Mouse (Mus musculus) embryonic facial prominence, embryonic 14.5 days (tissue): ENCODE data around the gene Map3k9. TPM values are rescaled to one million over a fixed set of nuclear protein-coding genes. Genes with fewer than 3 reads are reported as not detected.

Experiments used
- ATAC-seq: fragments of 200-750 bp; cut with Nextera tagmentation; 2 replicates; pipeline ENCODE4 v1.8.0; 2017; ENCODE audit warnings: low read depth, moderate number of reproducible peaks, moderate TSS enrichment
- DNase-seq: peaks from one replicate; pipeline ENCODE4 v3.0.0-alpha.2; 2015; ENCODE audit warnings: low spot score
- H3K27ac ChIP-seq: fragments of 300-500 bp; sonication (generic); replicated peaks from 2 replicates; pipeline ENCODE4 v1.5.1; 2014; ENCODE audit warnings: low read depth, mild to moderate bottlenecking, low read length, moderate library complexity
- H3K27me3 ChIP-seq: fragments of 300-500 bp; sonication (generic); replicated peaks from 2 replicates; pipeline ENCODE4 v1.6.1; 2014; ENCODE audit warnings: low read length; ENCODE audit not compliant: control insufficient read depth, insufficient read depth
- H3K36me3 ChIP-seq: fragments of 300-500 bp; sonication (generic); 2 replicates; pipeline ENCODE4 v1.6.1; 2014; ENCODE audit warnings: low read length, mixed read lengths; ENCODE audit not compliant: control insufficient read depth, insufficient read depth
- H3K4me1 ChIP-seq: fragments of 300-500 bp; sonication (generic); 2 replicates; pipeline ENCODE4 v1.6.1; 2014; ENCODE audit warnings: antibody characterized with exemption, low read length; ENCODE audit not compliant: control insufficient read depth, insufficient read depth
- H3K4me2 ChIP-seq: fragments of 300-500 bp; sonication (generic); 2 replicates; pipeline ENCODE4 v1.6.1; 2014; ENCODE audit warnings: low read depth, mild to moderate bottlenecking, low read length, moderate library complexity, mixed read lengths
- H3K4me3 ChIP-seq: fragments of 300-500 bp; sonication (generic); 2 replicates; pipeline ENCODE4 v1.5.1; 2014; ENCODE audit warnings: low read depth, mild to moderate bottlenecking, low read length
- H3K9ac ChIP-seq: fragments of 300-500 bp; sonication (generic); 2 replicates; pipeline ENCODE4 v1.6.1; 2014; ENCODE audit warnings: low read depth, mild to moderate bottlenecking, low read length, moderate library complexity, mixed read lengths
- H3K9me3 ChIP-seq: fragments of 300-500 bp; sonication (generic); 2 replicates; pipeline ENCODE4 v1.6.1; 2016; ENCODE audit warnings: low read length; ENCODE audit not compliant: control insufficient read depth
- WGBS: fragments of 180-500 bp; shearing (Covaris S2); extraction: QIAGEN DNeasy Blood & Tissue Kit; methylation state at CpG from one replicate; pipeline ENCODE4 v1.1.7; 2014; 5-methylcytosine and 5-hydroxymethylcytosine counted together
- polyA plus RNA-seq: library from polyadenylated mRNA; unstranded; fragments of >200 nt; fragmentation: Nextera tagmentation; extraction: Ambion mirVana; gene quantifications from 2 replicates; pipeline ENCODE4 v1.2.1, GENCODE M21; 2014

The Map3k9 gene
- polyA plus RNA-seq, 1 experiment from 2014 or later: 1.5 TPM

DNA sequence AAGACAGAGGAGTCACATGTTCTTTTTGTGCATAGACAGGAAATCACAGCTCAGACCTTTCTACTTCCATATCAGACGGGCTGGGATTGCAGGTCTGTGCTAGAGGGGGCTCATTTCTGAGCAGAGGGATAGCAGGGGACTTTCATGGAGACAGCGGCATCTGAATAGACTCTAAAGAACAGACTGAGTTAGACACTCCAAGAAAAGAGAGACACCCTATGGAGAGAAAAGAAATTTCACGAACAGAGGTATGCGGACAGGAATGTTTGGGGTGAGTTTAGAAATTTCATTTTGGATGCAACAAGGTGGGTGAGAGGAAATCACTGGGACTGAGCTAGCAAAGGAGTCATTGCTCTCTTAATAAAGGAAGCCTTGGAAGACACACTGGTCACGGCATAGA is 93.1 kb downstream of the Map3k9 start:
- no peaks in the 10 kb centered on the region for H3K4me1 ChIP-seq
- no peaks in the 10 kb centered on the region for H3K27me3 ChIP-seq
- H3K27ac ChIP-seq: no peak overlapping the region
- DNase-seq: no peak
- no peak overlapping the region for H3K9ac ChIP-seq
- H3K9me3 ChIP-seq: no peaks in the 10 kb centered on the region
- no peak overlapping the region for H3K4me3 ChIP-seq
- 79% methylated on average over 5 of the region's 5 CpGs for WGBS
- no peak overlapping the region for H3K4me2 ChIP-seq
- H3K36me3 ChIP-seq: no peaks in the 10 kb centered on the region
- ATAC-seq: no peak

GRCm38 (mm10) chr12:81686406-81687117 is 94.4 kb downstream of the Map3k9 start:
- Histone ChIP-seq H3K4me2 (no peak overlapping the region), H3K4me1 (no peaks in the 10 kb centered on the region), H3K4me3 (no peak overlapping the region), H3K9me3 (no peaks in the 10 kb centered on the region), H3K27me3 (no peaks in the 10 kb centered on the region), H3K9ac (no peak overlapping the region), H3K27ac (no peak overlapping the region), H3K36me3 (no peaks in the 10 kb centered on the region)
- ATAC-seq: peak; percentile 76
- WGBS: 47% methylated on average over 12 of the region's 12 CpGs
- peak; percentile 42 for DNase-seq

- 48% methylated on average over 3 of the region's 3 CpGs for whole genome bisulfite sequencing
- Histone ChIP-seq H3K4me1 (no peaks in the 10 kb centered on the region), H3K4me2 (no peak overlapping the region), H3K27me3 (no peaks in the 10 kb centered on the region), H3K27ac (no peak overlapping the region), H3K36me3 (no peaks in the 10 kb centered on the region), H3K4me3 (no peak overlapping the region), H3K9me3 (no peaks in the 10 kb centered on the region), H3K9ac (no peak overlapping the region)
- no peak for DNase-seq
- ATAC-seq: no peak
These were observed 95.0 kb downstream of the Map3k9 start for GRCm38 (mm10) chr12:81685981-81686380.

GRCm38 (mm10) chr12:81684096-81684495 is 96.9 kb downstream of the Map3k9 start:
- Histone ChIP-seq H3K4me1 (no peaks in the 10 kb centered on the region), H3K27me3 (no peaks in the 10 kb centered on the region), H3K4me3 (no peak overlapping the region), H3K27ac (no peak overlapping the region), H3K36me3 (no peaks in the 10 kb centered on the region), H3K4me2 (no peak overlapping the region), H3K9ac (no peak overlapping the region), H3K9me3 (no peaks in the 10 kb centered on the region)
- ATAC-seq (no peak), DNase-seq (no peak)
- 78% methylated on average over 6 of the region's 6 CpGs for WGBS

GRCm38 (mm10) chr12:81683395-81683794 is 97.6 kb downstream of the Map3k9 start:
- no peaks in the 10 kb centered on the region for H3K4me1 ChIP-seq
- H3K9me3 ChIP-seq: no peaks in the 10 kb centered on the region
- 68% methylated on average over 11 of the region's 11 CpGs for WGBS
- no peak overlapping the region for H3K4me3 ChIP-seq
- ATAC-seq (no peak), DNase-seq (no peak)
- no peak overlapping the region for H3K4me2 ChIP-seq
- H3K36me3 ChIP-seq: no peaks in the 10 kb centered on the region
- H3K27me3 ChIP-seq: no peaks in the 10 kb centered on the region
- no peak overlapping the region for H3K9ac ChIP-seq
- no peak overlapping the region for H3K27ac ChIP-seq

DNA sequence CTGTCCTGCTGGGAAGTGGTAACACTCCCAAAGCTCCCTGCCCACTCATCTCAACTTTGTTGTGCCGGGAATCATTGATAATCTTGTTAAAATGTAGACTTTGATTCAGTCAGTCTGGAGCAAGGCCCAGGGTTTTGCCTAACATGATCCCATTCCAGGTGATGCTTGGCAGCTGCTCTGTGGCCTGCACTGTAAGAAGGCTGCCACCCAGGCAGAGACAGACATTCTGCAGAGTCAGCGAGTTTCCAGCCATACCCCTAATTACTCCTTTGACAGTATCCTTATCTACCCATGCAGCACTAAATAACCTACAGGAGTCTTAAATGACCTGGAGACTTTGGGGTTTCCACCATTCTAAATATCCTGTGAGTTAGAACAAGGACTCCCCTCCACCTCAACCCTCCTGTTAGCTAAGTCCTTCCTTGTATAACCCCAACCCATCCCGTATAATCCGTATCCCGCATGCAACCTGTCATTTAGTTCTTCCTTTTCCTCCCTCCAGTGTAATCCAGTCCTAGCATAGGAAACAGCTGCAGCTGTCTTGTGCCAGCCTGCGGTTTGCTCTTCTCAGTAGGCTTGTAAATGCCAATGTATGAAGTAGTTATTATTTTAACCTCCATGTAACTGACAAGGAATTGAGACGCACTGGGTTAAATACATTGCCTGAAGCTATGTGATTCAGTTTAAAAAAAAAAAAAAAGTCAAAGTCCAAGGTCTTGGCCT is 101.0 kb downstream of the Map3k9 start:
- Histone ChIP-seq H3K9ac (no peak overlapping the region), H3K36me3 (no peaks in the 10 kb centered on the region), H3K4me1 (no peaks in the 10 kb centered on the region), H3K4me2 (no peak overlapping the region), H3K27me3 (no peaks in the 10 kb centered on the region), H3K9me3 (no peaks in the 10 kb centered on the region), H3K4me3 (no peak overlapping the region), H3K27ac (no peak overlapping the region)
- DNase-seq: peak; percentile 58
- 62% methylated on average over 7 of the region's 7 CpGs for WGBS
- no peak for ATAC-seq

- 41% methylated on average over 2 of the region's 2 CpGs for WGBS
- ATAC-seq (no peak), DNase-seq (no peak)
- Histone ChIP-seq H3K9me3 (no peaks in the 10 kb centered on the region), H3K36me3 (no peaks in the 10 kb centered on the region), H3K27me3 (no peaks in the 10 kb centered on the region), H3K4me3 (no peak overlapping the region), H3K9ac (no peak overlapping the region), H3K27ac (no peak overlapping the region), H3K4me1 (no peaks in the 10 kb centered on the region), H3K4me2 (no peak overlapping the region)
These were observed 105.4 kb downstream of the Map3k9 start for GRCm38 (mm10) chr12:81675557-81675956.
